Mouse (Mus musculus) MN1 (cell line): Measurements from ENCODE around the gene Lama5.

Source experiments
- DNase-seq: peaks from one replicate; pipeline ENCODE4 v3.0.0-alpha.2; 2016; ENCODE audit warnings: low spot score

The Lama5 gene

GRCm38 (mm10) chr2:180146091-180146490 lies 79.6 kb downstream of the Lama5 start:
- no peak for DNase-seq

GRCm38 (mm10) chr2:180135414-180135813 lies 90.2 kb downstream of the Lama5 start:
- DNase-seq: no peak

- no peak for DNase-seq
Observed at GRCm38 (mm10) chr2:180133911-180134310, 91.7 kb downstream of the Lama5 start.

GRCm38 (mm10) chr2:180133231-180133630 lies 92.4 kb downstream of the Lama5 start:
- no peak for DNase-seq

GRCm38 (mm10) chr2:180127675-180128074 lies 98.0 kb downstream of the Lama5 start:
- no peak for DNase-seq
